Mouse (Mus musculus): ENCODE measurements around the gene Hectd2.

The Hectd2 gene

DNA sequence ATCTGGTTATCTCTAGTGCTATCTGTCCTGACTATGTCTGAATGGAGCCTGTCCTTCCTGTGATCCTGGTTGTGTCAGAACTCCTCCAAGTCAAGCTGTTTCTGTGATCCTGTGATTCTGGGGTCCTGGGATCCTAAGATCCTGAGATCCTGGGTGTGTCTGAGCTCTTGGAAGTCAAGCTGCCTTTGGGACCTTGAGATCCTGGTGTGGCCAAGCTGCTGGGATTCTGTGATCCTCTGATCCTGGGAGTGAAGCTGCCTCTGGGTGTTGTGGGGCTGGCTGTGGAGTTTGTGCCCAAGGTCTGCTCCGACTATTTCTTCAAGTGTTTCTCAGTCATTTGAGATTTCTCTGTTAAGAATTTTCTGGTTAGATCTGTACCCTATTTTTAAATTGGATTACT is 98.2 kb downstream of the Hectd2 start:
- 93% methylated on average over 1 of the region's 1 CpGs for WGBS

DNA sequence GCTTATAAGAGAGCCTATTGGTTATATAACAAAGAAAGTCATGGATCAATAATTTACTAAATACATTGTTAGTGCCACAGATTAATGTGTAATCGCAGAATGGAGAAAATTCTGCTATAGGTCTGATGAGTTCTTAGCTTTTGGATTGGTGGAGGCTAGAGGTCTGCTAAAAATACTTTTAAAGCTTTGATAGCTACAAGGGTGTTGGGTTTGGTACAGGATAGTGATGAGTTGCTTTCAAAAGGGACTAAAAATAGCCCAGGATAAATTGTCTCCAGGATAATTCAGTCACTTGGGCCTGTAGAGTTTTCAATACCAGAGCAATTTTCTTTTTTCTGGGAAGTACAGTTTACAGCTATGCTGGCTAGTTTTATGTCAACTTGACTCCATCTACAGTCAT is 108.3 kb downstream of the Hectd2 start:
- 93% methylated on average over 1 of the region's 1 CpGs for WGBS

DNA sequence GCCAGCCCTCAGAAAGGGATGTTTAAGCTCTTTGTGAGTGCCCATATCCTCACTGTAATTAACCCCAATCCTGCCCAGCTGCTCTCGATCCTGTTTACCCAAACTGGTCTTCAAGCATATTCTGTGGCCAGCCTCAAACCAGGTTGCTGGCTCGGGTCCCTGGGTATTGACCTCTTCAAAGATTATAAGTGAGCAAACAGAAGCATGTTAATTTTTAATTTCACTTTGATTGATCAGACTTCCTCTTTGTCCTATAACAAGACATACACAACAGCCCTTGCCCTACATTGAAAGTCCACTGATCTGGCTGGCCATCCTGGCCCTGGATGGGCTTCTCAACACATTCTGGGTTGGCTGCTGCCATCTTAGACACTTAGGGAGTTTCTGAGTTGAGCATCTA is 109.5 kb downstream of the Hectd2 start:
- WGBS: 71% methylated on average over 2 of the region's 2 CpGs

DNA sequence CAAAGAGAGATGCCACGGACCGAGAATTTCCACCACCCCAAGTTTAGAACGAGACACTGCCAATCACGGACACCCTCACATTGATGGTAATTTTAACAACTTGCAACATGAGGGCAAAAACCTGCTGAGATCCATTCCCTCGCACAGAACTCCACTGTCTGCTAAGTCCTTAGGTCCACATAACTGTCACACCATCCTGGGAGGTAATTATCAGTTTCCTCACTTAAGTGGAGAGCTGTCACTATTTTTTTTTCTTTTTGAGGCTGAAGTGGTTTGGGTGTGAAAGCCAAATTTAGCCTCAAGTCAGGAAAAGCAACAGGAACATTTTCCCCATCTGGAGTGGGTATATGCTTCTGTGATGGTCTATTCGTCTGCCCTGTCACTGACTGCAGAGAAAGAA is 110.0 kb downstream of the Hectd2 start:
- 48% methylated on average over 6 of the region's 6 CpGs for WGBS

DNA sequence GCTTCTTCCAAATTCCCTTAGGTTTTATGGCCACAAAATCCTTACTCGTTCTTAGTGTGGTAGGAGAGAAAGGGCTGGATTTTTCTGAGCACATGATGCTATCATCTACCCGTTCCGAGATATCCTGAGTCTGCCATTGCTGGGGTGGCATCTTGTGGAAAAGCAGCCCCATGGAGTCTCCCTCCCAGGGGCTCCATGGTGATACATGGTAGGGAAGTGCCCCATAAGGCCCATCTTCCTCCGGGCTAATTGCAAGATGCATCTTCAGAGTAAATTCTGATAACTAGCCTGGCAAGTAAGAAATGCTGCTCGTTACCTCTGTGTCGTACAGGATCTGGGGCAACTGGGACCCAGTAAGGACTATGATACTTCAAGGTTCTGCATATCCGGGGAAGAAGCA is 110.8 kb downstream of the Hectd2 start:
- 94% methylated on average over 7 of the region's 7 CpGs for WGBS

DNA sequence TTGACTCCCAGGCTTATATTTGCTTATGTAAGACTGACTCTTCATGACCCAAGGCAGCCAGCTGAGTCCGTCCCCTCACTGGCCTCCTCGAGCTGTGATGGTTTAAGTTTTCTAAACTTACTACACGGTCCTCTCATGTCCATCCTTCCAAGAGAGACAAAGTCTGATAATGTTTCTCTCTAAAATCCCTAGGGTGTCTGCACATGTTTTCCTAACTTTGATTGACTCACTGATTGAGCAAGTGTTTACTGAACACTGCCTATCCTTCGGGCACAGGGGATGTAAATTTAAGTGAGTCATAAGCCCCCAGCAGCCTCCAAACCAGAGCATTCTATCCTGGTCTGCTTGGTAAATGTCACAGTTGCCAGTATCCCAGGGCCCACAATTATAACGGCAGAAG is 111.2 kb downstream of the Hectd2 start:
- WGBS: 85% methylated on average over 5 of the region's 5 CpGs

DNA sequence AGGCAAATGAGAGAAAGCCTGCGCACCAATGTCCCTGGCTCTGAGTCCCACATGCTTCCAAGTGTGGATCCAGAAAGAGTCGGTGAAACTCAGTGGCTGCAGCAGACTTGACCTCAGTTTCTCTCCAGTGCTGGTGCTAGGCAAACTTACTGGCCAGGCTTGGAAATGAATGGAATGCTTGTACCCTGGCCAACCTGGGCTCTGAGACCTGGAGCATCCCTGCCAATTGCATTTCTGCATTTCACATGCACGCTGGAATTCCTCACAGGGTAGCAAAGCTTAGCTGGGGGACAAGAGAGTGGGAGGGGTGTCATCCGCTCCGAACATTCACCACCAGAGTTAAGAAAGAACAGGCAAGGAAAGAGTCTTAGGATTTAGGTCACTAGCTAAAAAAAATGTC is 112.0 kb downstream of the Hectd2 start:
- WGBS: 81% methylated on average over 5 of the region's 5 CpGs

DNA sequence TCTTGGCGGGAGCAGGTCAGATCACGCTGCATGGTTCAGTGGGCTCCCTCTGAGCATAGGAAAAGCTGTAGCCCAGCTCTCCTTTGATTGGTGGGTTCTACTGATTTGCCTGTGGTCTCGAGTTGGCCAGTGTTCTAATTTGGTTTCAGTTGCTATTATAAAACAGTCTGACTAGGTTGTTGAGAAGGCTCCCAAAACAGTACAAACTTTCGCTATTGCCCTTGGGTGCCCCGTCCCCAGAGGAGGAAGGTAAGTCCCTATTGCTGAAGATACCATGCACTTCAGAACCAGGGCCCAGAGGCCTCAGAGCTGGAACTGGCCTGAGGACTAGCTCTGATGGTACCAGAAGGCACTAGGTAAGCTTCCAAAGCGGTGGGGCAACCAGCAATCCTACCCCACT is 112.9 kb downstream of the Hectd2 start:
- WGBS: 95% methylated on average over 6 of the region's 6 CpGs

DNA sequence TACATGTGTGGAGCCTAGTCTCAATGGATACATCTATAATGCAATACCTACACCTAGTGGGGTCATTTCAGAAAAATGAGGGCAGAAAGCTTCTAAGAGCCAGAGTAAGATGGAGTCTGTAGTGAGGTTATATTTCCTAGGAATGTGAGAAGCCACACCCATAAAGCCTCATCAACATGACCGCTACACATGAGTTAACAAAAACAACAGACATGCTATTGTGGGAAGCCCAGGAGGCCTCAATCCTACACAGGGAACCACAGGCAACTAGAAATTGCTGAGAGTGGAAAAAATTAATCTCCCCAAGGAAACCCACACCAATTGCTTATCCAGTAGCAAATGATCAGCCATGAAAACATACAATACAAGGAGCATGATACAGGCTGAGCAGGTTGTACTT is 113.7 kb downstream of the Hectd2 start:
- WGBS: 90% methylated on average over 1 of the region's 1 CpGs

DNA sequence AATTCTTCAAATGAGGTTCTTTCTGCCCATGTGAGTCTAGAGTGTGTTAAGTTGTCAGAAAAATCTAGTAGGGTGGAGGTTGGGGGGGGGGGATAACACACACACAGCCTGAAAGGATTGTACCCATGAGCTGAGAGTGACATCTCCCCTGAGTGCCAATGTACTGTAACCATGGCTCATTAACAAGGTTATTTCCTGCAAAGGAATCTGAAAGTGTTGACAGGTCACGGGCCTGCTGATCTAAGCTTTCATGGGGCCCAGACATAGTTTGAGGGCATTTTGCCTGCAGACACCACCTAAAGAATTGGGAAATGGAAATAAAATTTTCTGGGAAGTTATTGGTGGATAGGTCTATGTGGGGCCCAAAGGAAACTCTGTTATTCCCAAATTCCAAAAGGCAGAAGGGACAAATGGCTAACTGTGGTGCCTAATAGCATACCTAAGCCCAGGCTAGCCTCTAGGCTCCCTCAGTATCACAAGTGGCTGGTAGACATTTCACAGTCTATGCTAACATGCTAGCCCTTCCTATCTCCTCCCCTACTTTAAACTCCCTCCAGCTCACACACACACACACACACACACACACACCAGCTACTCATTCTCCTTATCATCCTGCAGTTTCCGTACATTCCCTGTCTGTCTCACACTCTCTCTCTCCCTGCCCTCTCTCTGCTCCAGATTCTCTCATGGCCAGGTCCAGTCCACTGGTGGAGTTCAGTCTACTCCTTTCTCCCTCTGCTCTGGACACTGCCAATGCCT is 114.6 kb downstream of the Hectd2 start:
- 83% methylated on average over 2 of the region's 2 CpGs for WGBS

DNA sequence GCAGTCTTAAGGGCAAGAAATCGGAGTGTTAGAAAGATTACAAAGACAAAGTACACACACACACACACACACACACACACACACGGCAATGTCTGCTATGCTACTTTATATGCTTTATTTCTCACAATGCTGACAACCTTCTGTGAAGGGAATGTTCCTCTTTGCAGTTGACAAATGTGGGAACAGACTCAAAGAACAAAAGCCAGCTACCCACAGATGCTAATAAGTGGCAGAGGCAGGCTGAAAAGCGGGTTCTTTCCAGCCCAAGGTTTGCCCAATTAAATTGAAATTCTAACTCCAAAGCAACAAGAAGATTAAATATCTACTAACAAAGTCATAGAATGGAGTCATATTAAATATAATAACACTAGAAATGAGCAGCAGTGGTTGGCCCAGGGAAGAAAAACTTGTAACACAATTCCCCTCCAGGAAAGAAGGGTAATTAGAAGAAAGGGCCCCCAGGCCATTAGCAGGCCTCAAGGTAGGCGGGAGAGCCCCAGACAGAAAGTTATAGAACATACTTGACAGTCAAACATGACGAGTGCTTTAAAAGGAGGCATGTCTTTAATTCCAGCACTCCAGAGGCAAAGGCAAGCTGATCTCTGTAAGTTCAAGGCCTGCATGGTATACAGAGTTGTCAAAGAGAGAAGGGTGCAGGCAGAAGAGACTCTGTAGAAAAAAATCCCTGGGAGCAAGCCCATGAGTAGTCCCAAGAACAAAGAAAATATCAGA is 115.4 kb downstream of the Hectd2 start:
- WGBS: 63% methylated on average over 5 of the region's 5 CpGs

Measured in cerebral cortex, adult 2 months (tissue).